Mouse (Mus musculus) midbrain, embryonic 13.5 days (tissue): ENCODE data around the gene Gm5799. TPM values are rescaled to one million over a fixed set of nuclear protein-coding genes. Genes with fewer than 3 reads are reported as not detected.
"Not testable (repeated sequence)": the region's sequence is repeated elsewhere in the genome, so short reads cannot be mapped to it uniquely, and the experiment has no call there.

Experiments used
- ATAC-seq: fragments of 200-750 bp; cut with Nextera tagmentation; 2 replicates; pipeline ENCODE4 v1.8.0; 2017; ENCODE audit warnings: mild to moderate bottlenecking, moderate TSS enrichment, moderate library complexity
- H3K27ac ChIP-seq: fragments of 300-500 bp; sonication (generic); 2 replicates; pipeline ENCODE4 v1.5.1; 2015; ENCODE audit warnings: inconsistent platforms, mild to moderate bottlenecking, moderate library complexity
- H3K27me3 ChIP-seq: fragments of 300-500 bp; sonication (generic); 2 replicates; pipeline ENCODE4 v1.6.1; 2015; ENCODE audit warnings: mild to moderate bottlenecking, inconsistent platforms
- H3K36me3 ChIP-seq: fragments of 300-500 bp; sonication (generic); 2 replicates; pipeline ENCODE4 v1.6.1; 2015; ENCODE audit warnings: mild to moderate bottlenecking, inconsistent platforms
- H3K4me1 ChIP-seq: fragments of 300-500 bp; sonication (generic); replicated peaks from 2 replicates; pipeline ENCODE4 v1.6.1; 2015; ENCODE audit warnings: inconsistent platforms
- H3K4me2 ChIP-seq: fragments of 300-500 bp; sonication (generic); replicated peaks from 2 replicates; pipeline ENCODE4 v1.6.1; 2015; ENCODE audit warnings: moderate library complexity, mild to moderate bottlenecking, inconsistent platforms
- H3K4me3 ChIP-seq: fragments of 300-500 bp; sonication (generic); replicated peaks from 2 replicates; pipeline ENCODE4 v1.5.1; 2015; ENCODE audit warnings: mild to moderate bottlenecking, inconsistent platforms
- H3K9ac ChIP-seq: fragments of 300-500 bp; sonication (generic); replicated peaks from 2 replicates; pipeline ENCODE4 v1.6.1; 2015; ENCODE audit warnings: mild to moderate bottlenecking, inconsistent platforms
- H3K9me3 ChIP-seq: fragments of 300-500 bp; sonication (generic); 2 replicates; pipeline ENCODE4 v1.6.1; 2016; ENCODE audit warnings: mild to moderate bottlenecking, inconsistent platforms
- WGBS: fragments of 180-500 bp; shearing (Covaris S2); methylation state at CpG from one replicate; pipeline ENCODE4 v1.1.7; 2015; 5-methylcytosine and 5-hydroxymethylcytosine counted together
- polyA plus RNA-seq: library from polyadenylated mRNA; unstranded; fragments of >200 nt; fragmentation: Nextera tagmentation; extraction: Ambion mirVana; gene quantifications from 2 replicates; pipeline ENCODE4 v1.2.1, GENCODE M21; 2015

The Gm5799 gene
- polyA plus RNA-seq = not detected in 2 replicates

GRCm38 (mm10) chr14:43543276-43543675, at the start of gene Gm5799:
Gene Gm5799, plus strand, starts transcription at chr14:43543576.
- H3K9me3 ChIP-seq, H3K4me2 ChIP-seq, H3K27ac ChIP-seq, H3K27me3 ChIP-seq, H3K9ac ChIP-seq, H3K4me3 ChIP-seq, H3K4me1 ChIP-seq, H3K36me3 ChIP-seq, ATAC-seq: not testable (repeated sequence)
- WGBS = 89% methylated on average over 2 of the region's 2 CpGs

DNA sequence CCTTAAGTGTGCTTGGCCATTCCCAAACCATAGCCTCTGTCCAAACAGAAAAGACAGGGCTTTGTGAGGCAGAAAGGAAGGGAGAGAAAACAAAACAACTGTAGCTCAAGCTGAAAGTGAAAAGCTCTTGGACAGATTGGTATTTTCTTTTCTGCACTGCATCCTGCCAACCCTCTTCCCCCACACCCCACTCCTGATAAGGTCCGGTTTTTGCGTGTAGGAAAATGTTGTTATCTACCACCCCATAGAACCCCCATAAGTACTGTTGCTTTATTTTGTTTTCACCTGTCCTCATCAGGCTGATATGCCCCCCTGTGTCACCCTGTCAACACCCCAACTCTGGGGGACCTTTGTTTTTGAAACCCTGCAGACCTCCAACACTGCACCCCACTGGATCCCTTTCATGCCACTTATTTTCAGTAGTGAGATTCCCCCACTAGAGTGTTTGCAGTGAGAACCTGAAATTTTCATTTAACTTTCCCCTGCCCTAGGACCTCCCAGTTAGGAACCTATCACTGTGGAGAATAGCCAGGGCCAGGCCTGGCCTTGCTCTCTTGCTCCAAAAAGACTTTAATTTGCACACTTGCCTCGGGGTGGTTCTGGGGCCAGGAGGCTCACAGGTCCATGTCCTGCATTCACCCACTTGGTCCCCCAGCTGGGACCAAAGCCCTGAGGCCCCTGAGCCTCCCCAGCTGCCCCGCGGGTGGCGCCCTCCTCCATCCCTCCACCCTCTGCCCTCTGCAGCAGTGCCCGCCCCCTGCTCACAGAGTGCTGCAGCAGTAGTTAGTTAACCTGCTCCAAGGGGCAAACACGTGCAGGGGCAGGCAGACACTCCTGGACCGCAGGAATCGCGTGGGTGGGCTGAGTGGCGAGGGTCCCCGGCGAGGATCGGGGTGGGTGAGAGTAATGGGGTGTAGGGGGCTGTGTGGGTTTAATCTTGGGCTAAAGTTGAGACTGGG, 12.0 kb upstream of the Gm5799 start:
- not testable (repeated sequence) for H3K4me1 ChIP-seq, H3K4me2 ChIP-seq
- 34% methylated on average over 13 of the region's 15 CpGs for WGBS

GRCm38 (mm10) chr14:43532011-43532383, 11.4 kb upstream of the Gm5799 start:
- H3K27ac ChIP-seq, H3K36me3 ChIP-seq, H3K9ac ChIP-seq, H3K9me3 ChIP-seq, ATAC-seq, H3K4me1 ChIP-seq, H3K4me2 ChIP-seq, H3K27me3 ChIP-seq, H3K4me3 ChIP-seq: not testable (repeated sequence)
- no CpG with 5 or more reads among the region's 6 CpGs for WGBS

More for the DNA sequence above, 12.0 kb upstream of the Gm5799 start:
- not testable (repeated sequence) for H3K4me3 ChIP-seq, ATAC-seq, H3K27me3 ChIP-seq, H3K9ac ChIP-seq, H3K36me3 ChIP-seq, H3K9me3 ChIP-seq, H3K27ac ChIP-seq

- 56% methylated on average over 6 of the region's 6 CpGs for WGBS
- H3K4me3 ChIP-seq, H3K4me2 ChIP-seq, H3K9me3 ChIP-seq, ATAC-seq, H3K36me3 ChIP-seq, H3K4me1 ChIP-seq, H3K9ac ChIP-seq, H3K27me3 ChIP-seq, H3K27ac ChIP-seq: not testable (repeated sequence)
These were observed 11.0 kb upstream of the Gm5799 start for GRCm38 (mm10) chr14:43532387-43532786.

DNA sequence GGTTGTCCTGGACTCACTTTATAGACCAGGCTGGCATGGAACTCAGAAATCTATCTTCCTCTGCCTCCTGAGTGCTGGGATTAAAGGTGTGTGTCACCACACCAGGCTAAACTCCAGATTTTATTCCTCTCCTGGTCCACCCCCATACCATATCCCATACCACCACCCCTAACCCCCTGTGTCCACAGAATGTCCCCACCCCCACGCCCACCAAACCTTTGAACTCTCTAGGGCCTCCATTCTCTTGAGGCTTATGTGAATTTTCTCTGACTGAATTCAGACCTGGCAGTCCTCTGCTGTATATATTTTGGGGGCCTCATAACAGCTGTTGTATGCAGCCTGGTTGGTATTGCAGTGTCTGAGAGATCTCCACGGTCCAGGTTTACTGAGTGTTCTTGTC, 5.2 kb upstream of the Gm5799 start:
- H3K27ac ChIP-seq, H3K4me1 ChIP-seq, H3K27me3 ChIP-seq, H3K4me3 ChIP-seq, ATAC-seq, H3K9me3 ChIP-seq, H3K36me3 ChIP-seq, H3K9ac ChIP-seq, H3K4me2 ChIP-seq: not testable (repeated sequence)
- 72% methylated on average over 2 of the region's 2 CpGs for WGBS

GRCm38 (mm10) chr14:43546281-43546680, 2.9 kb downstream of the Gm5799 start:
- not testable (repeated sequence) for H3K9ac ChIP-seq, H3K27ac ChIP-seq, H3K27me3 ChIP-seq, H3K4me3 ChIP-seq, H3K4me1 ChIP-seq, H3K4me2 ChIP-seq, H3K9me3 ChIP-seq, ATAC-seq, H3K36me3 ChIP-seq

DNA sequence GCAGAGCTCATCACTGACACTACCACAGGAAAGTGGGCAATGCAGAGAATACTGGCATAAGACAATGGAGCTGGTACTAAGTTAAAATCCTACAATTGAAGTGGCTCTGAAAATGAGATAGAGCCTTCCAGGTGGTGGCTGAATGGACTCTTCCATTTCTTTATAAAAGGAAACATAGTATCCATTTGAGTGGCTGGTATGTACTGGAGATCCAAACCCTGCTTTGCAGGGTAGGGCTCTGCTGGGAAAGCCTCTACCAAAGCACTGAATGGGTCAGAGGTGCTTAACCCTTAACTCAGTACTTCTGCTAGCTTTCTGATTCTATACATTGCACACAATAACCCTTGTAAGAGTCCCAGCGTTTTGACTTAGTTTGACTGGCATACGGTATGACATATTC, 8.9 kb downstream of the Gm5799 start:
- WGBS = 87% methylated on average over 2 of the region's 2 CpGs
- ATAC-seq = not testable (repeated sequence)

DNA sequence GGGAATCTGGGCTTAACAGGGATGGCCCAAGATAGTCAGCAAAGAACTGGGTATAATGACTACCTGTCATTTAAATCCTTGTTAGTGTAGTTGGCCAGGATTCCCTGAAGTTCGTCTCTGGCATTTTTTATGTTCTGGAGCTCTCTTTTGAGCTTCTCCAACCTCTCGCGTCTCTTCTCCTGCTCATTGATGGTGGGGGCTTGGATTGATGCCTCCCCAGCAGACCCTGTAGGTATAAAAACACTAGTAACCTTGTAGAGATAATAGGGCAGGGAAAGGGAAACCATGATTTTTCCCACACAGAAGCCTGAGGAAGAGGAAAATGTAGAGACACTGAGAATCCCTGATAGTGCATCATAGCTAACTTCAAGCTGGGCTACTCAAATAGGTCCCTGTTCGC, 34.6 kb downstream of the Gm5799 start:
- H3K27me3 ChIP-seq, H3K9ac ChIP-seq, H3K36me3 ChIP-seq, ATAC-seq, H3K4me2 ChIP-seq, H3K4me3 ChIP-seq, H3K27ac ChIP-seq, H3K9me3 ChIP-seq, H3K4me1 ChIP-seq: not testable (repeated sequence)
- 86% methylated on average over 4 of the region's 4 CpGs for WGBS

More for the DNA sequence above, 8.9 kb downstream of the Gm5799 start:
- not testable (repeated sequence) for H3K27ac ChIP-seq, H3K36me3 ChIP-seq, H3K4me3 ChIP-seq, H3K4me1 ChIP-seq, H3K27me3 ChIP-seq, H3K4me2 ChIP-seq, H3K9me3 ChIP-seq, H3K9ac ChIP-seq

DNA sequence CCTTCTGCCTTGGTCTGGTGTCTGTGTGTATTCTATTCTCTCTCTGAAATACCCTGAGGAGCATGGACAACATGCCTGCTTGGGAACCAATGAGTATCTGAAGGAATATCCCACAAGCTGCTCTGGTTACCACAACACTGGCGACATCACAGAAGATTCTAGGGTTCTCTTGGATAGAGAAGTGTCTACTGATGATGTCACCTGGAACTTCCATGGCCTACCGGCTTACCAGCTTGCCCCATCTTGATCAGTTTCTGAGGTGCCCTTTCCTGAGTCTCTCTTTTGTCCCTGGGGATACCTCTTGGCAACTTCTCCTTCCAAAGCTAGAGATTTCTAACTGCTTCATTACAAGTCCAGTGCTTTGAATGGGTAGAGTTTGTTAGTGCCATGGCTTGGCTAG, 35.7 kb downstream of the Gm5799 start, which contains the start of gene Gm17654:
TSS of gene Gm17654 (minus strand) at position 101 of the 400 bp plus-strand sequence.
- not testable (repeated sequence) for H3K4me3 ChIP-seq, H3K27me3 ChIP-seq, H3K9me3 ChIP-seq, H3K4me1 ChIP-seq, H3K9ac ChIP-seq, H3K36me3 ChIP-seq, ATAC-seq, H3K4me2 ChIP-seq, H3K27ac ChIP-seq
- 76% methylated on average over 1 of the region's 2 CpGs for WGBS

Other genes starting within 250 kb of the Gm5799 start
- gene Gm8127, start 249.7 kb upstream of the Gm5799 start, polyA plus RNA-seq = not detected in 2 replicates
- gene 1700001F09Rik, start 195.8 kb upstream of the Gm5799 start, polyA plus RNA-seq = not detected in 2 replicates
- not detected in 2 replicates for gene Gm8138, start 127.2 kb upstream of the Gm5799 start, polyA plus RNA-seq
- not detected in 2 replicates for gene Gm17654, start 35.6 kb downstream of the Gm5799 start, polyA plus RNA-seq
- gene Gm10375, start 64.4 kb downstream of the Gm5799 start, polyA plus RNA-seq = not detected in 2 replicates
- not detected in 2 replicates for gene Gm8165, start 133.6 kb downstream of the Gm5799 start, polyA plus RNA-seq
- 1.3 and 1.5 TPM in 2 replicates for gene Gm7324, start 154.3 kb downstream of the Gm5799 start, polyA plus RNA-seq
- not detected in 2 replicates for gene Gm16506, start 183.9 kb downstream of the Gm5799 start, polyA plus RNA-seq
- gene Gm6526, start 204.3 kb downstream of the Gm5799 start, polyA plus RNA-seq = not detected in 2 replicates
- gene Gm8180, start 241.2 kb downstream of the Gm5799 start, polyA plus RNA-seq = not detected in 2 replicates